Mouse (Mus musculus) lung, postnatal 14 days (tissue): ENCODE results near the gene Prdm16.

ENCODE experiments used
- DNase-seq: peaks from one replicate; pipeline ENCODE4 v3.0.0; 2021

Gene Prdm16

GRCm38 (mm10) chr4:154313622-154313967 is 323.1 kb downstream of the Prdm16 start:
- no peak for DNase-seq

DNA sequence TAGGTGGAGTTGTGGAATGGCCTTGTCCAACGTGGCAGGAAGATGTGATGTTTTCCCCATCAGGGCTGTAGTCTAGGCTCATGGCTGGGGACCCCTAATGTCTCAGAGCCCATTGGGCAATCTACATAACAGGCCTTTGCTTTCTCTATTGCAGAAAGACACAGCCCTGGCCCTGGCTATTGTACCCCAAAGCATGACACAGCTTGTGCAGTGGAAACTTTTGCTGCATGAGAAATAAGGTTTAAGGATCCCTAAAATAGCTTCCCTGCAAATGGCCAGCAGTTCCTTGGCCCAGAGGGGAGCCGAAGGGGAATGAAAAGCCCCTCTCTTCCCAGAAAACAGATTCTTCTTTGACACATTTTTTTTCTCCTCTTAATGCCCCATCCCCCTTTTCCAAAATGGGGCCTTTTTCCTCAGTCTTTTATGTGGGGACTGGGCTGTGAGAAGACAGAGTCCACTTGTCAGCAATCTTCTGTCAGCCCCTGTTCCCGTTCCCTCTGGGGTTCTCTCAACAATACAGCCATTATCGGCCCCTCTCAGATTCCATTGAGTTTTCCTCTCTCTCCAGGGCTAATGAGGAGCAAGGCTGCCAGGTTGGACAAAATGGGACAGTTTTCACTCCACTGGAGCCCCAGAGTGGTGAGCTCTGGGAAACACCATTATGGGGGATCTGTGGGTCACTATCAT is 323.6 kb downstream of the Prdm16 start:
- DNase-seq, result no peak

DNA sequence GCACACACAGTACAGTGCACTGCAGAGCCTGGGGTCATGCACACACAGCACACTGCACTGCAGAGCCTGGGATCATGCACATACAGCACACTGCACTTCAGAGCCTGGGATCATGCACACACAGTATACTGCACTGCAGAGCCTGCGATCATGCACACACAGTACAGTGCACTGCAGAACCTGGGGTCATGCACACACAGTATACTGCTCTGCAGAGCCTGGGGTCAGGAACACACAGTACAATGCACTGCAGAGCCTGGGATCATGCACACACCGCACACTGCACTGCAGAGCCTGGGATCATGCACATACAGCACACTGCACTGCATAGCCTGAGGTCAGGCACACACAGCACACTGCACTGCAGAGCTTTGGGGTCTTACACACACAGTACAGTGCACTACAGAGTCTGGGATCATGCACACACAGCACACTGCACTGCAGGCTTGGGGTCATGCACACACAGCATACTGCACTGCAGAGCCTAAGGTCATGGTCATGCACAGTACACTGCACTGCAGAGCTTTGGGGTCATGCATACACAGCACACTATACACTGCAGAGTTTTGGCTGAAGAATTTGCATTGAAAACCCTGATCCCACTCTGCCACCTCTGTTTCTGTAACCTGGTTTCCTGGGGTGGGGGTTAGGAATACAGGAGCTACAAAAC is 324.4 kb downstream of the Prdm16 start:
- DNase-seq, result no peak

- no peak for DNase-seq
Observed at GRCm38 (mm10) chr4:154310576-154311262, 326.0 kb downstream of the Prdm16 start.

GRCm38 (mm10) chr4:154309131-154309530 is 327.5 kb downstream of the Prdm16 start:
- no peak for DNase-seq

- DNase-seq, result peak; percentile 47
Observed at GRCm38 (mm10) chr4:154301466-154301881, 335.2 kb downstream of the Prdm16 start, which contains the start of gene Arhgef16. Arhgef16 (minus strand) TSS chr4:154301676.

DNA sequence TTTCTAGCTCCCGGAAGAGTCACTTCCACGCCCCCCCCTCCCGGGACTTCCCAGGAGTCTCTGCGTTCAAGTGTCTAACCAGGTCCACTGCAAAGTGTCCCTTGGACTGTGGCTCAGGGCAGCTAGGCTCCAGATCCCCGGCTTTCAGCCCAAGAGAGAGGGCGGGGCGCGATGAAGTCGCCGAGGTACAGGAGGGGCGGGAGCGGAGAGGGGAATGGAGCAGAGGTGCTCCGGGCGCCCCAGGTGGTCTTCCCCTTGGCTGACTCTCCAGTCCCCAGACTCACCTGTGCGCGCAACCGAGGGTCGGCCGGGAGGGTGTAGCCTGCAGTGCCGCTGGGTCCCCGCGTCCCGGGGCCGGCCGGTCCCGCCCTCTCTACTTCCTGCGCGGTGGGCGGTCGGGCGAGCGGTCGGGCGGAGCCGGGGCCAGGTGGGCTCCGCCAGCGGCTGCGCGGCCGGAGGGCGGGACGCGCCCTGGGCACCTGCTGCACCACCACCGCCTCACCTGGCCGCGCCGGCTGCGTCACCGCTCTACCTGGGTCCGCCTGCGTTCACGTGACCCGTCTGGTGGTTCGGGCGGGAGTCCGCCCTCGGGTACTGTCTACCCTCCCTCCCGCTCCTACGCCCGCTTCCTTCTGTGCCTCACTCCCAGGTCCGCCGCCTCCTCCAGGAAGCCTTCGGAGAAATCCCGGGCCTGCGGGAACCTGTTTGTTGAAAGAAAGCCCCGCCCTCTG is 337.0 kb downstream of the Prdm16 start:
- DNase-seq, result peak; percentile 56

GRCm38 (mm10) chr4:154297761-154298160 is 338.9 kb downstream of the Prdm16 start:
- DNase-seq, result peak; percentile 13

GRCm38 (mm10) chr4:154294262-154294731 is 342.4 kb downstream of the Prdm16 start:
- no peak for DNase-seq

DNA sequence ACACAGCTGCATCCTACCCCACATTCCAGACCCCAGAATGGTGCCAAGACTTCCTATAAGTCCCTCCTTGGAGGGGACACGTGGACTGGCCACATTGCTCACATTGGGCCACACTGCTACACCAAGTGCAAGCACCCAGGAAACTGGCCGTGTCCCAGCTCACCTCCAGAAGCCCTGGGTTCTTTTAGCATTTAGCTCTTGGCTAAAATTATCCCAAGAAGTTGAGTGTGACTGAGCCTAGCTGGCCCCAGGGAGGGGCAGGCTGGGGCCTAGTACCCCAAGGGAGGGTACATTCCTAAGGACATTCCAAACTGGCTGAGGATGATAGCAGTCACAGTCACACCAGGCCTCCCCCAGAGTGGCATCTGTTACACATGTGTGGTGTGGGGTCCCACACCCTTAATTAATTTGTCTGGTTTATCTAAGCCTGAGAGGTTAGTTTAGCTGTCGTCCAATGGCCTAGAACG is 342.9 kb downstream of the Prdm16 start:
- no peak for DNase-seq

GRCm38 (mm10) chr4:154283671-154284070 is 353.0 kb downstream of the Prdm16 start:
- DNase-seq, result no peak

- no peak for DNase-seq
Observed at GRCm38 (mm10) chr4:154279481-154279880, 357.2 kb downstream of the Prdm16 start.

DNA sequence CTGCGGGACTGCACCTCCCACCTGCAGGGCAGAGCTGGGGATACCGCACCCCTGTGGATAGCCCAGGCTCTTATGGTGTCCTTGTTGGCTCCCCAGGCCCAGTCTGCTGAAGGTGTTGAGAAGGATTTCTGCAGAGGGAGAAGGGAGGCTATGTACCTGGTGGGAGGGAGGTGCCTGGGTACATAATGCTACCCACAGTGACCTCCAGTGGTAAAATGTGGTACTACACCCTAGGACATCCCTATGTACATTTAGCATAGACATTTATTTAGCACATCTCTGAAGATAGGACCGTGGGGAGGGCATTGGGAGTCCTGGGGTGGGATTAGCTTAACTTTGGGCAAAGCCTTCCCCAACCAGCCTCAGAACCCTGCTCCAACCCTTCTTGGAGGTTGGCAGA is 363.7 kb downstream of the Prdm16 start:
- peak; percentile 76 for DNase-seq

- DNase-seq, result no peak
Observed at GRCm38 (mm10) chr4:154269520-154269919, 367.2 kb downstream of the Prdm16 start.

DNA sequence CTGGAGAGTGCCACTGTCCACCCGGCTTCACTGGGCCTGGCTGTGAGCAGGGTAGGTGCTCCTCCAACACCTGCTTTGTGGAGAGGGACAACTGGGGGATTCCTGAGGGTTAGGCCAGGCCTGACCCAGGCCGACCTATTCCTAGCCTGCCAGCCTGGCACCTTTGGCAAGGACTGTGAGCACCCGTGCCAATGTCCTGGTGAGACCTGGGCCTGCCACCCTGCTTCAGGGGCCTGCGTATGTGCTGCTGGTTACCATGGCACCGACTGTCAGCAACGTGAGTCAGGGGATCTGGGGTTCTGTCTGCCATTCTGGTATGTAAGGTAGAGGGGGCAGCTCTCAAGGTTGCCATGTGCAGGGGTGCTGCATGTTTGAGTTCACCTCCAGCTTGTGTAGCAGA is 369.2 kb downstream of the Prdm16 start:
- DNase-seq, result no peak
